9 mouse cellular contexts compared by ENCODE assay signal in genomic region chr12:112700522-112700921, GRCm38 (mm10). TPM values are rescaled to one million over a fixed set of nuclear protein-coding genes. Genes with fewer than 3 reads are reported as not detected.
A peak's percentile ranks its signal among the peaks of the same experiment; 100 is the strongest.
DNase-seq lines count a peak whose midpoint lies in the region; ATAC-seq and TF ChIP-seq lines count a peak whose summit lies in the region.
"Had no signal": no experiment of that assay in that cellular context is flagged by ENCODE, and none has a peak within 500 bp of the region (broad histone marks: within the 10 kb centered on the region; RNA-seq: fewer than 3 reads in every experiment).

No protein-coding gene starts in this region.

- no peak overlapping the region for H3K27ac ChIP-seq in heart, embryonic 11.5 days (ENCODE audit: low read depth, low read length)
- H3K27ac ChIP-seq in midbrain, embryonic 11.5 days (ENCODE audit: low read depth, low read length): no peak overlapping the region
- H3K27ac ChIP-seq in midbrain, postnatal 0 days (ENCODE audit: low read depth, low read length): no peak overlapping the region
- H3K27ac ChIP-seq in intestine, embryonic 16.5 days (ENCODE audit: low read length): no peak overlapping the region
- H3K27ac ChIP-seq in stomach, embryonic 15.5 days: no peak overlapping the region

- peaks cover 27% of the 10 kb centered on the region for H3K27me3 ChIP-seq in heart, embryonic 11.5 days (ENCODE audit: control insufficient read depth, insufficient read depth, low read length)
- H3K27me3 ChIP-seq in midbrain, embryonic 11.5 days (ENCODE audit: control insufficient read depth, insufficient read depth, low read length): no peaks in the 10 kb centered on the region
- no peaks in the 10 kb centered on the region for H3K27me3 ChIP-seq in midbrain, postnatal 0 days (ENCODE audit: insufficient read depth, low read length)
- H3K27me3 ChIP-seq in intestine, embryonic 16.5 days (replicated peaks; ENCODE audit: control insufficient read depth, insufficient read depth, low read length): peaks cover 12% of the 10 kb centered on the region; the same call in 1 of the 2 replicates
- H3K27me3 ChIP-seq in stomach, embryonic 15.5 days (replicated peaks): 0 out of 2 replicates have a peak, but pooled peaks cover 3% of the 10 kb centered on the region

- peaks cover 3% of the 10 kb centered on the region; the same call in 1 of the 2 replicates for H3K4me1 ChIP-seq in heart, embryonic 11.5 days (ENCODE audit: control insufficient read depth, insufficient read depth, low read length)
- peaks cover 3% of the 10 kb centered on the region; the same call in 1 of the 2 replicates for H3K4me1 ChIP-seq in midbrain, embryonic 11.5 days (ENCODE audit: control insufficient read depth, insufficient read depth, low read length)
- H3K4me1 ChIP-seq in midbrain, postnatal 0 days (ENCODE audit: insufficient read depth, low read length): no peaks in the 10 kb centered on the region
- H3K4me1 ChIP-seq in intestine, embryonic 16.5 days (ENCODE audit: control insufficient read depth, insufficient read depth, low read length): peaks cover 7% of the 10 kb centered on the region
- H3K4me1 ChIP-seq in stomach, embryonic 15.5 days: peaks cover 8% of the 10 kb centered on the region

- no peaks in the 10 kb centered on the region for H3K36me3 ChIP-seq in heart, embryonic 11.5 days (ENCODE audit: control insufficient read depth, insufficient read depth, low read length)
- H3K36me3 ChIP-seq in midbrain, embryonic 11.5 days (ENCODE audit: control insufficient read depth, insufficient read depth, low read length): no peaks in the 10 kb centered on the region
- H3K36me3 ChIP-seq in midbrain, postnatal 0 days (ENCODE audit: insufficient read depth, low read length): no peaks in the 10 kb centered on the region
- no peaks in the 10 kb centered on the region for H3K36me3 ChIP-seq in intestine, embryonic 16.5 days (ENCODE audit: control insufficient read depth, insufficient read depth, low read length)
- no peaks in the 10 kb centered on the region for H3K36me3 ChIP-seq in stomach, embryonic 15.5 days

- ATAC-seq in heart, embryonic 11.5 days (replicated peaks; ENCODE audit: insufficient number of reproducible peaks, low FRiP score, low TSS enrichment): no peak
- peak; percentile 42; the same call in 1 of the 2 replicates for ATAC-seq in midbrain, embryonic 11.5 days (ENCODE audit: low FRiP score)
- no peak for ATAC-seq in midbrain, postnatal 0 days (ENCODE audit: low FRiP score)
- ATAC-seq in intestine, embryonic 16.5 days: peak; percentile 34; the same call in 1 of the 2 replicates
- ATAC-seq in stomach, embryonic 15.5 days (ENCODE audit: insufficient read depth, low FRiP score, low read depth): no peak

- H3K9ac ChIP-seq in heart, embryonic 11.5 days (ENCODE audit: low read depth, low read length): 0 out of 2 replicates have a peak overlapping the region, but pooled peaks have one; percentile 39
- peak overlapping the region; percentile 10; the same call in 1 of the 2 replicates for H3K9ac ChIP-seq in midbrain, embryonic 11.5 days (ENCODE audit: low read length)
- H3K9ac ChIP-seq in midbrain, postnatal 0 days (replicated peaks; ENCODE audit: low read length, poor library complexity, severe bottlenecking): no peak overlapping the region
- 0 out of 2 replicates have a peak overlapping the region, but pooled peaks have one; percentile 21 for H3K9ac ChIP-seq in intestine, embryonic 16.5 days (ENCODE audit: low read depth, low read length)
- no peak overlapping the region for H3K9ac ChIP-seq in stomach, embryonic 15.5 days

- no peak for TF ChIP-seq CTCF in midbrain, postnatal 0 days (IDR thresholded peaks at IDR 0.05)

- no peaks in the 10 kb centered on the region for H3K9me3 ChIP-seq in heart, embryonic 11.5 days (replicated peaks; ENCODE audit: control insufficient read depth, low read length)
- H3K9me3 ChIP-seq in midbrain, embryonic 11.5 days (ENCODE audit: control insufficient read depth, low read length): no peaks in the 10 kb centered on the region
- H3K9me3 ChIP-seq in midbrain, postnatal 0 days (ENCODE audit: low read length): no peaks in the 10 kb centered on the region
- H3K9me3 ChIP-seq in intestine, embryonic 16.5 days (ENCODE audit: control insufficient read depth, low read length): no peaks in the 10 kb centered on the region
- H3K9me3 ChIP-seq in stomach, embryonic 15.5 days: no peaks in the 10 kb centered on the region

- H3K4me3 ChIP-seq in heart, embryonic 11.5 days (ENCODE audit: low read depth, low read length): no peak overlapping the region
- no peak overlapping the region for H3K4me3 ChIP-seq in midbrain, embryonic 11.5 days (ENCODE audit: low read depth, low read length)
- no peak overlapping the region for H3K4me3 ChIP-seq in midbrain, postnatal 0 days (ENCODE audit: low read depth, low read length)
- H3K4me3 ChIP-seq in intestine, embryonic 16.5 days (ENCODE audit: low read length): 0 out of 2 replicates have a peak overlapping the region, but pooled peaks have one; percentile 0
- H3K4me3 ChIP-seq in stomach, embryonic 15.5 days (replicated peaks): peak overlapping the region; percentile 13; the same call in 1 of the 2 replicates

- H3K4me2 ChIP-seq in heart, embryonic 11.5 days: peak overlapping the region; percentile 36
- H3K4me2 ChIP-seq in midbrain, embryonic 11.5 days: no peak overlapping the region
- H3K4me2 ChIP-seq in midbrain, postnatal 0 days (ENCODE audit: low read depth, low read length, poor library complexity, severe bottlenecking): no peak overlapping the region
- peak overlapping the region; percentile 27; the same call in 1 of the 2 replicates for H3K4me2 ChIP-seq in intestine, embryonic 16.5 days (ENCODE audit: low read depth, low read length)
- H3K4me2 ChIP-seq in stomach, embryonic 15.5 days: peak overlapping the region; percentile 22; the same call in 1 of the 2 replicates

- DNase-seq in heart, adult 9 months (ENCODE audit: low spot score in 2 of 2): no peak
- DNase-seq in midbrain, embryonic 11.5 days (ENCODE audit: low spot score, missing footprints): no peak
- DNase-seq in midbrain, postnatal 0 days (ENCODE audit: low spot score): no peak
- no peak for DNase-seq in adrenal gland, postnatal 36 days
- DNase-seq in frontal cortex, adult 2 months (ENCODE audit: extremely low spot score in 1 of 2, low spot score in 1 of 2): no peak
- DNase-seq: thymus, adult 2 months had no signal

- 8% methylated on average over 15 of the region's 15 CpGs for WGBS in heart, embryonic 11.5 days (ENCODE audit: insufficient replicate concordance)
- WGBS in midbrain, embryonic 11.5 days: 21% methylated on average over 15 of the region's 15 CpGs
- 17% methylated on average over 15 of the region's 15 CpGs for whole genome bisulfite sequencing in midbrain, postnatal 0 days
- 8% methylated on average over 15 of the region's 15 CpGs for WGBS in intestine, embryonic 16.5 days
- 7% methylated on average over 15 of the region's 15 CpGs for WGBS in stomach, embryonic 15.5 days

RNA-seq across cellular contexts. Expression of gene Cep170b, which starts 19.7 kb away (rescaled TPM):
- 2.6 and 3.1 TPM in 2 replicates for polyA plus RNA-seq in heart, embryonic 11.5 days (2014; fragmentation: Nextera tagmentation; extraction: Ambion mirVana)
- polyA plus RNA-seq in midbrain, embryonic 11.5 days (2014; fragmentation: Nextera tagmentation; extraction: Ambion mirVana): 5.2 and 5.5 TPM in 2 replicates
- 125 and 140 TPM in 2 replicates for total RNA-seq in midbrain, postnatal 0 days (2014; rRNA removed)
- 42.7 and 46.4 TPM in 2 replicates for polyA plus RNA-seq in midbrain, postnatal 0 days (2015; fragmentation: Nextera tagmentation; extraction: Ambion mirVana)
- 12.4 and 13.2 TPM in 2 replicates for polyA plus RNA-seq in intestine, embryonic 16.5 days (2015; fragmentation: Nextera tagmentation; extraction: Ambion mirVana)
- polyA plus RNA-seq in stomach, embryonic 15.5 days (2015; fragmentation: Nextera tagmentation; extraction: Ambion mirVana): 24.3 and 24.6 TPM in 2 replicates
- total RNA-seq in adrenal gland, postnatal 36 days (2021): 10 to 100 TPM; 41.5 to 48.8 TPM
- polyA plus RNA-seq in frontal cortex, adult 2 months (2012; rRNA removed): 107 and 119 TPM in 2 replicates

RNA-seq across cellular contexts. Expression of gene Zbtb42, which starts 21.9 kb away (rescaled TPM):
- 2.8 and 4.2 TPM in 2 replicates for polyA plus RNA-seq in heart, embryonic 11.5 days (2014; fragmentation: Nextera tagmentation; extraction: Ambion mirVana)
- 4.8 and 5.1 TPM in 2 replicates for polyA plus RNA-seq in midbrain, embryonic 11.5 days (2014; fragmentation: Nextera tagmentation; extraction: Ambion mirVana)
- total RNA-seq in midbrain, postnatal 0 days (2014; rRNA removed): 0.94 and 1.5 TPM in 2 replicates
- polyA plus RNA-seq in midbrain, postnatal 0 days (2015; fragmentation: Nextera tagmentation; extraction: Ambion mirVana): 1.2 and 1.8 TPM in 2 replicates
- polyA plus RNA-seq in intestine, embryonic 16.5 days (2015; fragmentation: Nextera tagmentation; extraction: Ambion mirVana): 6.8 and 8.2 TPM in 2 replicates
- 9.3 and 10.8 TPM in 2 replicates for polyA plus RNA-seq in stomach, embryonic 15.5 days (2015; fragmentation: Nextera tagmentation; extraction: Ambion mirVana)
- total RNA-seq in adrenal gland, postnatal 36 days (2021): 1 to 10 TPM; 5.0 to 9.0 TPM
- 0.90 and 1.4 TPM in 2 replicates for polyA plus RNA-seq in frontal cortex, adult 2 months (2012; rRNA removed)

RNA-seq across cellular contexts. Expression of gene Akt1, which starts 25.8 kb away (rescaled TPM):
- polyA plus RNA-seq in heart, embryonic 11.5 days (2014; fragmentation: Nextera tagmentation; extraction: Ambion mirVana): 94.2 and 108 TPM in 2 replicates
- polyA plus RNA-seq in midbrain, embryonic 11.5 days (2014; fragmentation: Nextera tagmentation; extraction: Ambion mirVana): 62.5 and 82.6 TPM in 2 replicates
- 201 and 208 TPM in 2 replicates for total RNA-seq in midbrain, postnatal 0 days (2014; rRNA removed)
- polyA plus RNA-seq in midbrain, postnatal 0 days (2015; fragmentation: Nextera tagmentation; extraction: Ambion mirVana): 93.1 and 93.3 TPM in 2 replicates
- polyA plus RNA-seq in intestine, embryonic 16.5 days (2015; fragmentation: Nextera tagmentation; extraction: Ambion mirVana): 56.5 and 65.5 TPM in 2 replicates
- 161 and 170 TPM in 2 replicates for polyA plus RNA-seq in stomach, embryonic 15.5 days (2015; fragmentation: Nextera tagmentation; extraction: Ambion mirVana)
- 100 to 1,000 TPM; 256 to 378 TPM for total RNA-seq in adrenal gland, postnatal 36 days (2021)
- 174 and 175 TPM in 2 replicates for polyA plus RNA-seq in frontal cortex, adult 2 months (2012; rRNA removed)

RNA-seq across cellular contexts. Expression of gene Siva1, which starts 56.0 kb away (rescaled TPM):
- polyA plus RNA-seq in heart, embryonic 11.5 days (2014; fragmentation: Nextera tagmentation; extraction: Ambion mirVana): 141 and 156 TPM in 2 replicates
- polyA plus RNA-seq in midbrain, embryonic 11.5 days (2014; fragmentation: Nextera tagmentation; extraction: Ambion mirVana): 182 and 230 TPM in 2 replicates
- total RNA-seq in midbrain, postnatal 0 days (2014; rRNA removed): 24.0 and 25.4 TPM in 2 replicates
- polyA plus RNA-seq in midbrain, postnatal 0 days (2015; fragmentation: Nextera tagmentation; extraction: Ambion mirVana): 43.4 and 45.5 TPM in 2 replicates
- polyA plus RNA-seq in intestine, embryonic 16.5 days (2015; fragmentation: Nextera tagmentation; extraction: Ambion mirVana): 168 and 186 TPM in 2 replicates
- 198 and 214 TPM in 2 replicates for polyA plus RNA-seq in stomach, embryonic 15.5 days (2015; fragmentation: Nextera tagmentation; extraction: Ambion mirVana)
- total RNA-seq in adrenal gland, postnatal 36 days (2021): 10 to 100 TPM; 45.4 to 46.9 TPM
- 24.4 and 30.2 TPM in 2 replicates for polyA plus RNA-seq in frontal cortex, adult 2 months (2012; rRNA removed)

RNA-seq across cellular contexts. Expression of gene Pld4, which starts 59.9 kb away (rescaled TPM):
- 1.5 and 1.7 TPM in 2 replicates for polyA plus RNA-seq in heart, embryonic 11.5 days (2014; fragmentation: Nextera tagmentation; extraction: Ambion mirVana)
- polyA plus RNA-seq in midbrain, embryonic 11.5 days (2014; fragmentation: Nextera tagmentation; extraction: Ambion mirVana): 3.5 and 4.2 TPM in 2 replicates
- 12.2 and 12.6 TPM in 2 replicates for total RNA-seq in midbrain, postnatal 0 days (2014; rRNA removed)
- 8.8 TPM in 2 replicates for polyA plus RNA-seq in midbrain, postnatal 0 days (2015; fragmentation: Nextera tagmentation; extraction: Ambion mirVana)
- 12.2 and 13.0 TPM in 2 replicates for polyA plus RNA-seq in intestine, embryonic 16.5 days (2015; fragmentation: Nextera tagmentation; extraction: Ambion mirVana)
- 14.5 and 16.8 TPM in 2 replicates for polyA plus RNA-seq in stomach, embryonic 15.5 days (2015; fragmentation: Nextera tagmentation; extraction: Ambion mirVana)
- 10 to 100 TPM in 1 of 2 experiments, 1 to 10 TPM in 1; 7.5 to 11.9 TPM for total RNA-seq in adrenal gland, postnatal 36 days (2021)
- 14.0 and 20.4 TPM in 2 replicates for polyA plus RNA-seq in frontal cortex, adult 2 months (2012; rRNA removed)

Comparison
In these comparisons a context has a peak if more than half of its experiments do, and no peak if none do; other contexts are left out.
1. ATAC-seq: peak in midbrain, embryonic 11.5 days (single experiment) and intestine, embryonic 16.5 days (single experiment); none in heart, embryonic 11.5 days (single experiment), midbrain, postnatal 0 days (single experiment) and stomach, embryonic 15.5 days (single experiment).
2. H3K9ac ChIP-seq: peak in heart, embryonic 11.5 days (single experiment), midbrain, embryonic 11.5 days (single experiment) and intestine, embryonic 16.5 days (single experiment); none in midbrain, postnatal 0 days (single experiment) and stomach, embryonic 15.5 days (single experiment).
3. H3K4me2 ChIP-seq: peak in heart, embryonic 11.5 days (single experiment), intestine, embryonic 16.5 days (single experiment) and stomach, embryonic 15.5 days (single experiment); none in midbrain, embryonic 11.5 days (single experiment) and midbrain, postnatal 0 days (single experiment).
4. H3K4me3 ChIP-seq: peak in intestine, embryonic 16.5 days (single experiment) and stomach, embryonic 15.5 days (single experiment); none in heart, embryonic 11.5 days (single experiment), midbrain, embryonic 11.5 days (single experiment) and midbrain, postnatal 0 days (single experiment).